Mouse (Mus musculus) midbrain, postnatal 0 days (tissue): ENCODE results near the gene Yipf7. TPM values are rescaled to one million over a fixed set of nuclear protein-coding genes. Genes with fewer than 3 reads are reported as not detected.

Source experiments
- ATAC-seq: fragments of 200-750 bp; cut with Nextera tagmentation; 2 replicates; pipeline ENCODE4 v1.8.0; 2017; ENCODE audit warnings: moderate number of reproducible peaks, mild to moderate bottlenecking, moderate TSS enrichment, moderate library complexity; ENCODE audit not compliant: low FRiP score
- DNase-seq: peaks from one replicate; pipeline ENCODE4 v3.0.0-alpha.2; 2015; ENCODE audit warnings: low spot score
- H3K27ac ChIP-seq: fragments of 300-500 bp; sonication (generic); 2 replicates; pipeline ENCODE4 v1.5.1; 2014; ENCODE audit warnings: low read depth, mild to moderate bottlenecking, low read length, mixed read lengths
- H3K27me3 ChIP-seq: fragments of 300-500 bp; sonication (generic); 2 replicates; pipeline ENCODE4 v1.6.1; 2014; ENCODE audit warnings: low read length, control low read depth, mixed read lengths; ENCODE audit not compliant: insufficient read depth
- H3K36me3 ChIP-seq: fragments of 300-500 bp; sonication (generic); 2 replicates; pipeline ENCODE4 v1.6.1; 2014; ENCODE audit warnings: low read length, control low read depth, mixed read lengths; ENCODE audit not compliant: insufficient read depth
- H3K4me1 ChIP-seq: fragments of 300-500 bp; sonication (generic); 2 replicates; pipeline ENCODE4 v1.6.1; 2014; ENCODE audit warnings: mild to moderate bottlenecking, control low read depth, antibody characterized with exemption, low read length, mixed read lengths; ENCODE audit not compliant: insufficient read depth
- H3K4me2 ChIP-seq: fragments of 300-500 bp; sonication (generic); 2 replicates; pipeline ENCODE4 v1.6.1; 2014; ENCODE audit warnings: low read depth, mild to moderate bottlenecking, low read length, mixed read lengths; ENCODE audit not compliant: poor library complexity, severe bottlenecking
- H3K4me3 ChIP-seq: fragments of 300-500 bp; sonication (generic); 2 replicates; pipeline ENCODE4 v1.5.1; 2014; ENCODE audit warnings: low read depth, mild to moderate bottlenecking, low read length, moderate library complexity
- H3K9ac ChIP-seq: fragments of 300-500 bp; sonication (generic); replicated peaks from 2 replicates; pipeline ENCODE4 v1.6.1; 2014; ENCODE audit warnings: mild to moderate bottlenecking, low read length, moderate library complexity, mixed read lengths; ENCODE audit not compliant: poor library complexity, severe bottlenecking
- H3K9me3 ChIP-seq: fragments of 300-500 bp; sonication (generic); 2 replicates; pipeline ENCODE4 v1.6.1; 2016; ENCODE audit warnings: low read length, control low read depth
- CTCF ChIP-seq: IDR thresholded peaks from 2 replicates; pipeline ENCODE4 v1.5.1; 2016; ENCODE audit warnings: antibody characterized with exemption, mild to moderate bottlenecking
- WGBS: fragments of 180-500 bp; shearing (Covaris S2); extraction: QIAGEN DNeasy Blood & Tissue Kit; methylation state at CpG from one replicate; pipeline ENCODE4 v1.1.7; 2014; 5-methylcytosine and 5-hydroxymethylcytosine counted together
- polyA plus RNA-seq: library from polyadenylated mRNA; unstranded; fragments of >200 nt; fragmentation: Nextera tagmentation; extraction: Ambion mirVana; gene quantifications from 2 replicates; pipeline ENCODE4 v1.2.1, GENCODE M21; 2015
- total RNA-seq: library from RNA; depleted of rRNA; stranded (reverse); fragments of >200 nt; gene quantifications from 2 replicates; pipeline ENCODE4 v1.2.3, GENCODE M21; 2014

The Yipf7 gene
- total and polyA plus RNA-seq, 2 experiments from 2014 or later = 0.12 TPM; not detected in 1

DNA sequence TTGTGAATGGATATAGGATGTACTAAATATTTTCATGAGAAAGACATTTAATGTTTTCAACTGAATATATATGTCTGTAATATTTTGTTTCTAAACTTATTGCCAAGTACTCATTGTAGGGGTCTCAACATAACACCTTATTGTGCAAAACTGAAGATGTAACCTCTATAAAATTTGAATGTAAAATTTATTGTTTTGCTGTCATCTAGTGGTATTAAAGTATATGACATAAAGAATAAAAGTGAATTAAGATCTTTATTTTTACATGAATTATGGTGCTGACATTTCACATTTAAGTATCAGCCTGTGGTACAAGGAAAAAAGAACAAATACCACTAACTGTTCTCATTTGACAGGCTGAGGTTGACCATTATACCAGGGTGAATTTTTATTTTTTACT lies 18.5 kb downstream of the Yipf7 start:
- peak; percentile 69 for TF ChIP-seq CTCF
- ATAC-seq (no peak), DNase-seq (no peak)
- Histone ChIP-seq H3K27ac (no peak overlapping the region), H3K4me2 (no peak overlapping the region), H3K4me3 (no peak overlapping the region), H3K36me3 (no peaks in the 10 kb centered on the region), H3K27me3 (no peaks in the 10 kb centered on the region), H3K9ac (no peak overlapping the region), H3K4me1 (no peaks in the 10 kb centered on the region), H3K9me3 (no peaks in the 10 kb centered on the region)

DNA sequence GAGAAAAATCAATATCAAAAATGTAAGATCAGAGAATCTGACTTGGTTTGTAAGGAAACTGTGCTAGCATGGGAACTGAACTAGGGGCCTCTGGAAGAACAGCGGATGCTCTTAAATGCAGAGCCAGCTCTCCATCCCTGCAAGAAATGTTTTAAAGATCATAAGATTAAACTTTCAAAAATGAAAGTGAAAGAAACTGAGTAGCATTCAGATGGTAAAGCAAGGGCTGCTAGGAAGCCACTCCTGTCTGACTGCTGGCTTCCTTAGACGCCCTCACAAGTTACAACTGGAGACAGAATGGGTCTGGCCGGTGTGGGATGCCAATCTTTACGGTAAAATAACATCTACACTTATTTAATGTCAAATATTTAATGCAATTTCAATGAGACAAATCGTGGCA lies 20.4 kb downstream of the Yipf7 start:
- Histone ChIP-seq H3K4me3 (no peak overlapping the region), H3K27ac (no peak overlapping the region), H3K9me3 (no peaks in the 10 kb centered on the region), H3K36me3 (no peaks in the 10 kb centered on the region), H3K9ac (no peak overlapping the region), H3K4me1 (no peaks in the 10 kb centered on the region), H3K4me2 (no peak overlapping the region), H3K27me3 (no peaks in the 10 kb centered on the region)
- DNase-seq (no peak), ATAC-seq (no peak)
- WGBS = 77% methylated on average over 5 of the region's 5 CpGs
- no peak for TF ChIP-seq CTCF

DNA sequence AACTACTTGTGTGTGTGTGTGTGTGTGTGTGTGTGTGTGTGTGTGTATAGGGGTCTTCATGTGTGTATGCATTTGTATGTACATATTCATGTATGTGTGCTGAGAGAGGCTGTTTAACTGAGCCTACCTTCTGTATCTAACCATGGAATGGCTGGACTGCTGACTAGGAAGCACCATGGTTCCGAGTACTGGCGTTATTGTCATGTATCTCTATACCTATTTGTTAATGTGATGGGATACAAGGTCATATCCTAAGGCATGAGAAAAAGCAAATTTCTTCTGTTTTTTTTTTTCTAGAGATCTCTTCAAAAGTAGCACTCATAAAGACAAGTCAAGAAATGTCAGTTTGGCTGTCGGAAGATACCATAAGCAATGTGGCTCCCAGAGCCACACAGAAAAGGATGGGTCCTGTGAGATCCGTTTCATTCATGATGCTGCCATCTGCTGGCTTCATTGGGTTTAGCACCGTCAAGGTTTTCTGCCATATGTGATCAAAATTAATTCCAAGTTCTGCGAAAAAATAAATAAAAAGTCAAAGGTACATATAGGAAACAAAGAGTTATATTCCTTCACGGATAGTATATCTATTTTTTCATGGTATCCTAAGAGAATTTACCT lies 21.7 kb downstream of the Yipf7 start:
- no peak overlapping the region for H3K9ac ChIP-seq
- no peak overlapping the region for H3K27ac ChIP-seq
- H3K27me3 ChIP-seq = no peaks in the 10 kb centered on the region
- H3K9me3 ChIP-seq = no peaks in the 10 kb centered on the region
- no peak overlapping the region for H3K4me2 ChIP-seq
- ATAC-seq (no peak), DNase-seq (peak; percentile 82)
- no peak overlapping the region for H3K4me3 ChIP-seq
- peak; percentile 86 for TF ChIP-seq CTCF
- H3K4me1 ChIP-seq = no peaks in the 10 kb centered on the region
- no peaks in the 10 kb centered on the region for H3K36me3 ChIP-seq
- 33% methylated on average over 7 of the region's 7 CpGs for WGBS

GRCm38 (mm10) chr5:69512203-69512602 lies 30.2 kb downstream of the Yipf7 start:
- DNase-seq = no peak
- no peak for TF ChIP-seq CTCF
- WGBS = 80% methylated on average over 4 of the region's 4 CpGs
- H3K4me2 ChIP-seq = no peak overlapping the region
- H3K27me3 ChIP-seq = no peaks in the 10 kb centered on the region
- no peak overlapping the region for H3K4me3 ChIP-seq
- no peaks in the 10 kb centered on the region for H3K4me1 ChIP-seq
- no peak overlapping the region for H3K9ac ChIP-seq
- H3K36me3 ChIP-seq = no peaks in the 10 kb centered on the region
- no peak for ATAC-seq
- H3K9me3 ChIP-seq = no peaks in the 10 kb centered on the region
- H3K27ac ChIP-seq = no peak overlapping the region

DNA sequence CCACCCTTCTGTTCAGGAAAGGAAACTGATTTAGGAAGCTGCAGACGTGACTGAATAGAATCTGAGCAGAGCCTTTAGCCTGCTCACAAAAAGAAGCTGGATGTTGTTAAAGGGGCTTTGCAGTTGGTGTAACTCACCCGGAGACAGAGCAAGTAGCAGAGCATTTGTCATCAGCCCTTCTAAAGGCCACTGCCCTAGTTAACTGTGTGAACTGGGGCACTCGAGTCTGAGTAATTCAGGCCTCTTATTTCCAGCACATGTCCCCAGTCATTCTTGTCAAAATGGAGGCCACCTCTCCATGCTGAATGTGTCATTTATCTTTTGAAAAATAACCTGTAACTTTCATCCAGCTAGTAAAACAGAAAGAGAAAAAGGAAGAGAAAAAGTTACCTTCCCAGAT lies 30.8 kb downstream of the Yipf7 start:
- Histone ChIP-seq H3K9me3 (no peaks in the 10 kb centered on the region), H3K36me3 (no peaks in the 10 kb centered on the region), H3K4me3 (no peak overlapping the region), H3K9ac (no peak overlapping the region), H3K4me1 (no peaks in the 10 kb centered on the region), H3K27ac (no peak overlapping the region), H3K4me2 (no peak overlapping the region), H3K27me3 (no peaks in the 10 kb centered on the region)
- 58% methylated on average over 3 of the region's 3 CpGs for WGBS
- DNase-seq = no peak
- TF ChIP-seq CTCF = no peak
- no peak for ATAC-seq

DNA sequence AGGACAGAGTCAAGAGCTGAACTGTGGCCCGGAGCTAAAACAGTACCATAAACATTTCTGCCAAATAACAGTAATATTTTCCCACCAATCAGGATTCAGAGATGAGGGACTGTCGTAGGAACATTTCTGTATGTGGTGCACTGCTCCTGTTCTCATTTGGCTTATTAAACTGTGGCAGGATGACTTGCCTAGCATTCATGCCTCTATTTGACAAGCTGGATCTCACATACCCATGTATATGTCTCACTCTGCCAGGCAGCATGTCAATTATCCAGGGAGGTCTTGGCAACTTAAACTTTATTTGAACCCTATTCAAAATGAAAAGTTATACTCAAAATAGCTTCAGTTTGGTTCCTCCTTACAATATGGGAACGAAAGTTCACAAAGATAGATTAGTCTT lies 35.4 kb downstream of the Yipf7 start:
- DNase-seq (no peak), ATAC-seq (no peak)
- Histone ChIP-seq H3K36me3 (no peaks in the 10 kb centered on the region), H3K9me3 (no peaks in the 10 kb centered on the region), H3K4me2 (no peak overlapping the region), H3K9ac (no peak overlapping the region), H3K4me3 (no peak overlapping the region), H3K27ac (no peak overlapping the region), H3K4me1 (no peaks in the 10 kb centered on the region), H3K27me3 (no peaks in the 10 kb centered on the region)
- WGBS = 81% methylated on average over 3 of the region's 3 CpGs
- TF ChIP-seq CTCF = no peak
